Mouse (Mus musculus): Measurements from ENCODE around the gene Sept3. TPM values are rescaled to one million over a fixed set of nuclear protein-coding genes. Genes with fewer than 3 reads are reported as not detected.
A peak's percentile ranks its signal among the peaks of the same experiment; 100 is the strongest.

The Sept3 gene
- polyA plus RNA-seq, 1 experiment = 1.3 TPM

DNA sequence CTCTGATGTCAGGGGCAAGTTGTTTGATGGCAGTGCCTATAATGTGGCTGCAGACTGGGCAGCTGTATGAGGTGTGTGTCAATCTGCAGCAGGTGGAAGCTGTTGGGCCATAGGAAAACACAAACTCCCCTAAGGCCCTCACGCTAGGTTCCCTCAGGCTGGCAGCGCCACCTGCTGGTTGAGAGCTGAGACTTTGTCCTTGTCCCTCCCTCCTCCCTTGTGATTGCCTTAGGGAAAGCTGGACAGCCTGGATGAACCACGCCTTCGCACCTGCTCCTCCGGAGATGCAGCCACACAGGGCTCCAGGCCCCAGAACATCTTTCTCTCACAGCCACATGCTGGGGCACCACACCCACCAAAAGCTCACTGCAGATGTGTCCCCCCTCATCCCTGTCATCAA is 3.5 kb upstream of the Sept3 start:
- peak; percentile 16 for DNase-seq (ENCODE audit: low read depth)

DNA sequence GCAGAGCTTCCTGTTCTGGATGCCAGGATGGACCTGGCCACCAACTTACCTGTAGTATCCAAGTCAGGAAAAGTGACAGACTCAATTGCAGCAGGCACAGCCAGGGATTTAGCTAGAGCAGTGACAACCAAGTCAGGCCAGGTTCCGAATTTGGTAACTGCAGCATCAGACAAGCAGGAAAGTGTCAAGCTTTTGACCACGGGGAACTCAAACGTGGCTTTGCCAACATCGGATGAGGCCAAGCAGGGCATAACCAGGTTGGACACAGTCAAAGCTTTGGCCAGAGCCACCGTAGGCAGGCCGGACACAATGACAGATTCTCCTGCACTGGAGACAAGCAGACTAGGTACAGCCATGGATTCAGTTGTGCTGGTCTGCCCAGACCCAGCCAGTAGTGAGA is 2.4 kb upstream of the Sept3 start:
- no peak for DNase-seq (ENCODE audit: low read depth)

DNA sequence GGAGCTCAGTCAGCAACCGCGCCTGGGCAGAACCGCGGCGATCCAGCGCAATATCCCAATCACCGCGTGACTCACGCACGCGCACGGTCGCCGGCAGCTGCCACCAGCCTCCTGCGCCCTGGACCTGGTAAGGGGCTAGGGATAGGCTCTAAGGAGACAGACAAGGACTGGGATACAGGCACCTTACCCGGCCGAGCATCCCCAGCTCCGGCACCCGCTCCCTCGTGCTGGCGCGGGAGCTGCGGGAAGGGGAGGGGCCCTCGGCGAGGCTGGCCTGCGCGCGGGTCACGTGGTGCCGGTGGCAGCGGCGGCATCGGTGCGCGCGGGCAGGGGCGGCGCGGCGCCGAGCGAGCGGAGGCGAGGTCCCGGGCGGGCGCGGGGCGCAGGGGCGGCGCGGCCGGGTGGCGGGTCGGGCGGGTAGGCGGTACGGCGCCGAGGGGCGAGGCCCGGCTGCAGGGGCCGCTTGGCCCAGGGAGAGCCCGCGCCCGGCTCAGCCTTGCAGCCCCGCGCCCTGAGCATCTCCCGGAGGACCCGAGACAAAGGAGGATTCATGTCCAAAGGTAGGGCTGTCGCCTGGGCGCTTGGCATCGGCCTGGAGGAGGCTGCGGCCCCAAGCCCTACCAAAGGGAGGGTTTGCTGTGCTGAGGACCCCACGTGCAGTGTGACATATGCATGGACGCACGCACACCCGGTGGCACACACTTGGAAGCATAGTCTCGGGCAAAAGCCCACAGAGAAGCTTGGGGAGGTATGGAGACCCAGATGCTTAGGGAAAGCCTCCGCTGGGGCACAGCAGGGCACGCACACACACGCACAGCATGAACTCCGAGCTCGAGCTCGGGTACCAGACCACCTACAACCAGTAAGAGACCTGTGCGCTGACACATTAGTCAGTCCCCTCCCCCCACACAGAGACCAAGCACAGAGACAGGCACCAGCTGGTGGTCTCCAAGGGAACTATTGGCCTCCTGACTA is 521 bp downstream of the Sept3 start:
- DNase-seq (ENCODE audit: low read depth) = no peak

DNA sequence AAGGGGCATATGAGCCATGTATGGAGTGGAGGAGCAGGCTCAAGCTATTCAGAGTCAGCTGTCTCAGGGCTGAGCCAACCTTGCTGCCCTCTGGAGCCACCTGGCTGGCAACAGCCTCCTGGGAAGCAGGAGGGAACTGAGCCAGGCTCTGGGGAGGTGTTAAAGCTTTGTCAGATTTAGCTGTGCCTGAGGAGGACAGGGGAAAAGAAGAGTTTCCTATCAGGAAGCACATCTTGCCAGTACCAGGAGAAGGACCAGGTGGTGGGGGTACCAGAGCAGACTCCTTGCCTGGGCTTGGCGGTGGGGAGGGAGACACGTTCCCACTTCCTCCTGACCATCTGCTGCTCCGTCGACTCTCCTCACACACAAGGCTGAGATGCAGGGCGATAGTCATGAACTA is 2.9 kb downstream of the Sept3 start:
- no peak for DNase-seq (ENCODE audit: low read depth)

DNA sequence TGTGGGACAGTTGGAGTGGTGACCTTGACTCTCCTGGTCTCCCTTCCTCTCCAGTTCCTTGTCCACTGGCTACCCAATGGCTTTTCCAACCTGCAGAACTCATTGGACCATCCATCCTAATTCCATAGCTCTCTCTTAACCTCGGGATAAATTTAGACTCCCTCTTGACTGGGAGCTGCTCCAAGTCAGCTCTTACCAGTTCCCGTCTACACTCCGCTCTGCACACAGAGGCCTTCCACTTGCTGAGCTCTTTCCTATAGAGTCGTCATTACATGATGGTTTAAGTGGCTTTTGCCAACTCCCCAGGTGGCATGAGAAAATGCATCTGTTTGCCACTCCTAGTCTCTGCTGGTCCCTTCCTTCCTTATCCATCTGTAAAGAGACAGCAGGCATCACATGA is 5.9 kb downstream of the Sept3 start:
- no peak for DNase-seq (ENCODE audit: low read depth)

DNA sequence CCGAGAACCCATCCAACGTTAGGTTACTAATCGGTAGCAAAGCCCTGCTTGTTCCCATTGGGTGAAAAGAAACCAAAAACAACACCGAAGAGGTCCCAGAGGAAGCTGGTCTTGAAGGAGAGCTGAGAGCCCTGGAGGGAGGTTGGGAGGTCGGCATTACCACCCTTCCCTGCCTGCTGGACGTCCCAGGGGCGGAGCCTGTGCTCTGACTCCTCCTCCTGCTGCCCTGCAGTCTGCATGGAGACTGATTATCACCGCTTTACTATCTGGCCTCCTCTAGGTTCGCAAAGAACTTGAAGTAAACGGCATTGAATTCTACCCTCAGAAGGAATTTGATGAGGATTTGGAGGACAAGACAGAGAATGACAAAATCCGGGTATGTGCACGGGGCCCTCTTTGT is 11.5 kb downstream of the Sept3 start:
- no peak for DNase-seq (ENCODE audit: low read depth)

DNA sequence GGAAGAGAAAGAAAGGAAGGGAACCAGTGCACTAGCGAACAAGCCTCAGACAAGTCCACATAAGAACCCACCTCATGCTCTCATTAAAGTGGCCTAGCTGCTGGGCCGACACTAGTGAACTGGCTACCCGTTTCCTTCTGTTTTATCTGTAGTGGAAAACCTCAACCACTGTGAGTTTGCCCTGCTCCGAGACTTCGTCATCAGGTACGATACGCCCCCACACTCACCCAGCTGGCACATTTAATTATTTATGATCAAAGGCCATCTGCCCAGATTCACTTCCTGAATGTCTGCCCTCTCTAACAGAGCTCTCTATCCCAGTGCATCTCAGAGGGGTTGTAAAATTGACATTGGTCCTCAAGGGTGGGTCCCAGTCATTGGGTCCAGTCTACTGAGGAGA is 15.6 kb downstream of the Sept3 start:
- no peak for DNase-seq (ENCODE audit: low read depth)

DNA sequence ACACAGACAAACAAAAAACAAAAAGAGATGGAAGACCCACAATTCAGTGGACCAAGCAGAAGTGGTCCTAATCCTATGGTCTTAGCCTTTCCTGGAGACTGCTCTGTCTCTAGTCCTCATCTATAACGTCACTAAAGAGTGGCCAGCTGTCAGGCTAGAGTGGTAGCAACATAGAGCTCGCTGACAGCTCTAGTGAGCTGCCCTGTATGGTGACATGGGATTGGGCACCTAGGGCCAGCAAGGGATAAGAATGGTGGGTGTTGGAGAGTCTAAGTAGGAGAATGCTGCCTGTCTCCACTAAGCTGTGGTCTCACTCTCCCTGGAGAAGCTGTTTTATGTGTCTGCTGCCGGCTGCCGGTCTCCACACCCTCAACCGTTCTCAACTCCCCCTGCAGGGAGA is 18.2 kb downstream of the Sept3 start:
- no peak for DNase-seq (ENCODE audit: low read depth)

DNA sequence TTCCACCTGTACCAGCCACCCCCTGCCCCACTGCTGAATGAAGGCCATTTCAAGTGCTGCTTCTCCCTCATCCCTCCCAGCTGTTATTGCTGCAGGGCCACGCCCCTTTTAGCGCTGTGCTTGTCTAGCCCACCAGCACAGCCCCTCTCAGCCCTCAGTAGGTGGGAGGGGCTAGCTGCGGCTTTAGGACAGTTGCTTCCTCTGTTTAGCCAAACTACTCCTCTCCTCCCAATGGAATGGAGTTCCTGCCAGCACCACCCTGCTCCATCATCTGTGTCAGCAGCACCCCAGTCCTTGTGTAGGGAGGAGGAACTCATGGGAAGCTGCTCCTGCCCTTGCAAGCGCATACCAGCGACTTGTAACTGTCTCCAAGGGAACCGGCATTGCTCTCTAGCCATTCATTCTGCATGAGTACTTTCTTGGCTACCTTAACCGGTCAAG is 18.6 kb downstream of the Sept3 start:
- DNase-seq (ENCODE audit: low read depth) = no peak

DNA sequence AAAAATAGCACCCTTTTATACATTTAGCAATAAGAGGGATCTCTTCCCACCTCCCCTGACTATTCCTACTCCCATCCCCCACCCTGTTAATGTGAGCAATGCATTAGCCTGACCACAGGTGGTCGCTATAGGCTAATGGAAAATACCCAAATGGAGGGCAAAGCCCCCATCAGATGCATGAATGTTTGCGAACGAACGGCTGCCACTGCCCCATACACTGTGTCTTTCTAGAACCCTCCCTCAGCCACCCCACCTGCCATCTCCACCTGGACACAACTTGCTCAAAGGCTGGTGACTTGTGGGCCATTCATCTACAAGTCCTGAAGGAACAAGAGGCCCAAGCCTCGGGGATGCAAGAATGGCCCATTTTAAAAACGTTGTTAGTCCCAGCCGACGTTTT is 19.4 kb downstream of the Sept3 start:
- no peak for DNase-seq (ENCODE audit: low read depth)

DNA sequence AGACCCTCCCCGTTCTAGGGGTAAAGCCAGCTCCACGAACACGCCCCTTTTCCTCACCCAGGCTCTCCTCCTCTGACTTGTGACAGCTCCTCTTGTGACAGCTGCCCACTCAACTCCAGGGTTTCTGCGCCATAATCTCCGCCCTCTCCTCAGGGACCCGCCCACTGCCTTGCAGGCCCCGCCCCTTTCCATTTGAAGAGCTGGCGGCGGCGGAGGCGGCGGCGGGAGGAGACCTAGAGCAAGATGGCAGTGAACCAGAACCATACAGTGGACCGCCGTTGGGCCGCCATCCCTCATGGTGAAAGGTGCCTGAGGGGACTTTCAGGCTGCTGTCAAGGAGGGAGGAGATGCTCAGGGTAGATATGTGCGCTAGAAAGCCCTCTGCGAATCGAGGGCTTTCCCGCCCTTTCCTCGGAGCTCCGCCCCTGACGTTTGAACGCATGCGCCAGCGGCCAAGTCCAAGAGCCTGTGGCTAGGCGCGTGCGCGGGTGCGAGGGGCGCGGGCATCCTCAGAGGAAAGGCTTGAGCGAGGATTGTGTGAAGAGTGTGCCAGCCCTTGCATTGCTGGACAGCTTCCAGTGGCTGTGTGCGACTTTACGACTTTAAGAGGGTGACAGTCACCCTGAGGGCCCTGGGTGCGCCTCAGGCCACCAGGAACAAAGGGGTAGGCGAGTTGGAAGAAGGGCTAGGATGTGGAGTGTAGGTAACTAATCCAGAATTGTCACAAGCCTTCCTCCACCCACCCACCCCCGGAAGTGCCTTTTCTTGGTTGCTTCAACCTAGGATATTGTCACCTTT is 24.3 kb downstream of the Sept3 start, which contains the start of gene Wbp2nl:
Wbp2nl (plus strand) TSS at position 191 of the 798 bp plus-strand sequence.
- DNase-seq (ENCODE audit: low read depth) = no peak

DNA sequence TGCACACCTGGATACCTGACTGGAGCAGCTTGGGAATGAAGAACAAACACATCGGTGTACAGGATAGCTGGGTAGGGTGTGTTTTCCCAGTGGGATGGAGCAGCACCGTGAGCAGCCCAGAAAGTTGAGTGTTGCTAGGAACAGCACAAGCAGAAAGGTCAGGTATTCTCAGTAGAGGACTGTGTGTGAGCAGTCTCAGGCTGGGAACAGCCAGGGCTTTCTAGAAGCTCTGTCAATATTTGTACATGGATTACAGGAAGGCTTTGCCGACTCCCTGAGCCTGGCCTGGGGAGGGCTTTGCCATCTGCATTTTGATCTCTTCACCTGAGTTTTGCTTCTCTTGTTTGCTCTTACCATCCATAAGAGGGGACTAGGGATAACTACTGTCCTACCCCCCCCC is 32.4 kb downstream of the Sept3 start:
- no peak for DNase-seq (ENCODE audit: low read depth)

DNA sequence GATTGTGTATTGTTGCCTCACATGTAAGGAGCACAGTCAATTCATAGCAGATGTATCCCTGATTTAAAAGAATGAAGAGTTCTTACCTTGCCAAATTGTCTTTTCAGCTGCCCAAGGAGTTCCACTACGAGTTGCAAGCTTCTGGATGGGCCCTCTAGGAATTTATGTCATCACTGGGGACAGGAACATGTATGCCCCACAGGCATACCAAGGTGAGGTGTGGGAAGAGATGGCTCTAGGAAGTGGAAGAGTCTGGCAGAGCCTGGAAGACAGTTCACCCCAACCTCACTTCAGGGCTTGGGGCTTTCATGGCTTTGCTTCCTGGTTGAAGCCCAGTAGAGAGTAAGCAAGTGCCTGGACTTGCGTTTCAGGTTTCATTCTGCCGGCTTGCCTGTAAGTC is 33.7 kb downstream of the Sept3 start:
- DNase-seq (ENCODE audit: low read depth) = peak; percentile 57

DNA sequence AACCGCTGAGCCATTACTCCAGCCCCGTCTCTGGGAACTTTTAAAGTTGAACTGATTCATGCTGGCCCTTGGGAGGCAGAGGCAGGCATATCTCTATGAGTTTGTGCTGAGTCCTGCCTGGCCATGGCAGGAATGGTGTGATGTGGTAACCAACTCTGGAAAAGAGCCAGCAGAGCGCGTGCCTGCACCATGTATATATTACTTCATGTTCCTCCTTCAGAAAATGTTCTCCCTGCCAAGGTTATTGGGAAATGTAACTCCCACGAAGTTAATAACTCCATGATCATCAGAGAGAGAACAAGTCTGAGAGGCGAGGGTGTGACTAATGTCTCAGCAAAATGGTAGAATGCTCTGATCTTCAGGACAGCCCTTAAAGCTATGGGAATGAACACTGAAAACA is 43.1 kb downstream of the Sept3 start:
- peak; percentile 90 for DNase-seq (ENCODE audit: low read depth)

DNA sequence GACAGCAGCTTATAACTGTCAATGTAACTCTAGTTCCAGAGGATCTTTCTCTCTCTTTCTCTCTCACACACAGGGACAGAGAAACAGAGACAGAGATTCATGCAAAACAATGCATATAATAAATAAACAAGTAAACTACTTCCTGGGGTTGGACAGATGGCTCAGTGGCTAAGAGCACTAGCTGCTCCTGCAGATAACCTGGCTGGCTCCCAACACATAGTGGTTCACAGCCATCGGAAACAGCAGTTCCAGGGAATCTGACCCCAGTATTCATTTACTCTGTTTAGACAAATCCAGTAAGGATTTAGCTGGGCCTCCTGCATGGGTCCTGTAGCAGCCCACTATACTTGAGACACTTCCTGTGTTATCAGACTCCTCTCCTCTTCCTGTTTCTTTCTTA is 44.9 kb downstream of the Sept3 start:
- no peak for DNase-seq (ENCODE audit: low read depth)

DNA sequence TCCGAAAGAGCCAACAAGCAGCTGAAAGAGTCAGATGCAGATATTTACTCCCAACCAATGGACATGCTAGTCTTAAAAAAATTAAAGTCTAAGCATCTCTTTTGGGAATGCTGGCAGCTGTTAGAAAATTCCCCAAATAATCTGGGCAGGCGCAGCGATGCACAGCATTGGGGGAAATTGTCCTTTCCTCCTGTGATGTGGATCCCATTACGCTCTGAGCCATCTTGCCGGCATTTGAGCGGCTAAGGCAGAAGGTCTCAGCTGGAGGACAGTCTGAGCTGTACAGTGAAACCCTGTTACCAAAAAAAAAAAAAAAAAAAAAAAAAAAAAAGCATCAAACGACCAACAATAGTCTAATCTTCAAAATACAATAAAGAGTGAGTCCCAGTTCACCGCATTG is 47.5 kb downstream of the Sept3 start:
- no peak for DNase-seq (ENCODE audit: low read depth)

DNA sequence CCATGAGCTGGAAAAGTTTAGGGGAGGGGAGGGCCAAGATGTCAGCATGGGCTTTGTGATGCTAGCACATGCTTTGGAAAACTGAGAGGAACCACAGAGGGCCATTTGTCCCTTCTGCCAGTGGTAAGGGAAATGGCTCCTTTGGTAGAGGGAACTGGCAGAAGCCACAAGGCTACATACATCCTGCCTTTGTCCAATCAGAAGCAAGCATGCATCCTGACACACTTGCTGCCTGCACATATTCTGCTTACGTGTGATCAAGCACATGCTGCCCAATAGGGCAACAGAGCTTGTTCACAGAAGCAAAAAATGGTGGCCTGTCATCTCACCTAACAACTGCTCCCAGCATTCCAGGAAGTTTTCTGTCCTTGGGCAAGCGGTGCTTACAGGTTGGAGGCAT is 50.7 kb downstream of the Sept3 start:
- DNase-seq (ENCODE audit: low read depth) = no peak

DNA sequence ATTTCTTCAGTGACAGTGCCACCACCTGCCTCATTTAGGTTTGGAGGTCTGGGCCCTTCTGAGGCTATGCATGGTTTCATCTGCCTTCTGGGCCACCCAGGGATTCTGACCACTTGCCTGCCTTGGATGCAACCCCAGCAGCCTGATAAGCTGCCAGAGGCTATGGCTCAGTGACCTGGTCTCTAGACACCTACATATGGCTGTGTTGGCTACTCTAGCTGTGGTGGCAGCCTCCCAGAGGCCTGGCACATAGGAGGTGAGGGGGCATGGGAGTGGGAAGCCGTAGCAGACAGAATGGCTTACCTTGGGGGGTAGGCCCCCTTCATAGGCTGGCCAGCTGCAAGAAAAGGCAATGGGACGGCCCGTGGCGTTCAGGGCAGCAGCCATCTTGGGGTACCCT is 60.5 kb downstream of the Sept3 start:
- no peak for DNase-seq (ENCODE audit: low read depth)

DNA sequence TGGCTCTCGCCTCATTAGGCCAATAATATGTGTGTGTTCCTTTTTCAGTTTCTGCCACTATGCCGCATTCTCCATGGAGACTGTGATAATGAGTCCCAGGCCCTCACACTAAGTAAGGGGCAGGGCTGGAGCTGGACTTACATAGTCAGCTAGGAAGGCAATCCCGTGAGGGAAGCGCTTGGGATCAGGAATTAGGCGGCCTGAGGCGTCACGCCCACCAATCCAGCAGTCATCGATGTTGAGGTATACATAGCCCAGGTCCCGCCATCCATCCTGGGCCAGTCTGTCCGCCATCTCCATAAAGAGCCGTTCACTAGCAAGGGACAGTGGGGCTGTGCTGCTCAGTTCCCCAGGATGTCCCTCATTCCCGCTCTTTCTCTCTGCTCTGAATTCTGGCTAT is 61.9 kb downstream of the Sept3 start:
- no peak for DNase-seq (ENCODE audit: low read depth)

DNA sequence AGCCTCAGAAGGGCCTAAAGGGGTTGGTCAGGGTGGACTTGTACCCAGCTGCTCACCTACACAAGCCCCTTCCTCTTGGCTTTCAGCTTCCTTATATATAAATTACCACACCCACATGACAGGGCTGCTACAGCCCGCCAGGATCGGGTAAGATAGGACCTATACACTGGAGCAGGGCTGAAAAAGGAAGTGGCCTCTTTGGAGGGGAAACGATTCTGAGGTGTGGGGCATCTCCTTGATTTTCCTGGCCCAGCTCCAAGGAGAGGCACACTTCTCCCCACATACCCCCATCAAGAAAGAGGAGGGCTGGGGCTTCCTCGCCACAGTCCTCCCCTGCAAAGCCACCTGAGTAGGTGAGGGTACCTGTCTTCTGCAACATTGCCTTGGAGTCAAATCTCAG is 63.2 kb downstream of the Sept3 start:
- DNase-seq (ENCODE audit: low read depth) = no peak

DNA sequence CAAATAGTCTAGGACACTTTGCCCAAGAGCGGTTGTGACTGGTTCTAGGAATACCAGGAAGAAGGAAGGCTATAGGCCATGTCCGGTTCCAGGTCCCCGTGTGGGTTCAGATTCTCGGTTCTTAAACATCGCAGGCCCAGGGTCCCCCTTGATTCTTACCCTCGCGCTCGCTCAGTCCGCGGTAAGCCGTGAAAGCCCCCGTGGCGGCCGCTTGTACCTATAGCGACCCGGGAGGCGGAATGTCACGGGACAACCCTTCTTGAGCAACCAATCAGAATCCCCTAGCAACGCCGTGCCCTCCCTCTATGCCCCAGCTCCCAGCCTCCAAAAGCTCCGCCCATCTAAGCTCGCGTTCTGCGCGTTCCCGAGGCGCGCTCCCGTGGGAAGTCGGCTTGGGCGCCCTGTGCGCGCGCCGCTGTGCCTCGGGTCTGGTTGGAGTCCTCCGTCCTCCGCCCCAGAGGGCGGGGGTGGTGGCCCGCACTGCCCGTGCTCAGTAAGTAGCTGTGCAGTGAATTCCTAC is 64.0 kb downstream of the Sept3 start, which contains the start of the genes Naga, Pheta2 and Smdt1:
Naga (minus strand) TSS at position 333 of the 520 bp plus-strand sequence.
Pheta2 (plus strand) TSS at position 350 of the 520 bp plus-strand sequence.
Smdt1 (plus strand) TSS at position 367 of the 520 bp plus-strand sequence.
- peak; percentile 68 for DNase-seq (ENCODE audit: low read depth)

DNA sequence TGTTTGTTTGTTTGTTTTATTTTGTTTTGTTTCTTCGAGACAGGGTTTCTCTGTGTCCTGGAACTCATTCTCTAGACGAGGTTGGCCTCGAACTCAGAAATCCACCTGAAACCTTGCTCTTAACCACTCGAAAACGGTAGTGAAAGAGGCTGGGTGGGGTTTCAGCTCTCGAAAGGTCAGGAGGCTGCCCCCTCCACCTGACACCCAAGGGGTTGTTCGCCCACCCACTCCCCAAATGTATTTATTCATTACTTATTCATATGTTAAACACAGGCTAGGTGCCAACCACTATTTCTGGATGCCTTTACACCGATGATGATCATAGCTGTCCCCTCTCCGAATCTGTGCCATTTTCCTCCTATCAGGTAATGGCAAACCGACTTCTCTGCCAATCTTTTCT is 64.5 kb downstream of the Sept3 start:
- DNase-seq (ENCODE audit: low read depth) = no peak

Data from gonadal fat pad, adult 2 months (tissue).